Mouse (Mus musculus) heart, postnatal 14 days (tissue): ENCODE results near the gene Tango2. TPM values are rescaled to one million over a fixed set of nuclear protein-coding genes. Genes with fewer than 3 reads are reported as not detected.

Source experiments
- DNase-seq, 2 experiments: peaks; one replicate each; pipeline ENCODE4 v3.0.0; 2021 to 2022
- intact Hi-C: fragments of 180-260 bp; cut with DNase I; formaldehyde crosslinking; loops from one replicate; pipeline ENCODE4 v1.15.1; 2025
- long read RNA-seq, 2 experiments: library from polyadenylated mRNA; stranded (forward); transcript quantifications; one replicate each; pipeline ENCODE4 v2.0.0; 2021
- total RNA-seq, 2 experiments: library from RNA; stranded (reverse); gene quantifications; 2 replicates each; pipeline ENCODE4 v1.2.3; 2021

Tango2 gene
- 10 to 100 TPM; 91.6 to 98.4 TPM for total RNA-seq
- long read RNA-seq, experiment 1, transcript Tango2-201 (9 exons, 1,622 nt): major isoform, 132 of 366 reads
- long read RNA-seq, experiment 1, partial matches to known transcripts: 137 of 366 reads
- long read RNA-seq, experiment 1, other reads (novel, unspliced or antisense): 96 of 366 reads
- long read RNA-seq, experiment 2, transcript Tango2-201 (9 exons, 1,622 nt): major isoform, 106 of 272 reads
- long read RNA-seq, experiment 2, partial matches to known transcripts: 84 of 272 reads
- long read RNA-seq, experiment 2, other reads (novel, unspliced or antisense): 82 of 272 reads

DNA sequence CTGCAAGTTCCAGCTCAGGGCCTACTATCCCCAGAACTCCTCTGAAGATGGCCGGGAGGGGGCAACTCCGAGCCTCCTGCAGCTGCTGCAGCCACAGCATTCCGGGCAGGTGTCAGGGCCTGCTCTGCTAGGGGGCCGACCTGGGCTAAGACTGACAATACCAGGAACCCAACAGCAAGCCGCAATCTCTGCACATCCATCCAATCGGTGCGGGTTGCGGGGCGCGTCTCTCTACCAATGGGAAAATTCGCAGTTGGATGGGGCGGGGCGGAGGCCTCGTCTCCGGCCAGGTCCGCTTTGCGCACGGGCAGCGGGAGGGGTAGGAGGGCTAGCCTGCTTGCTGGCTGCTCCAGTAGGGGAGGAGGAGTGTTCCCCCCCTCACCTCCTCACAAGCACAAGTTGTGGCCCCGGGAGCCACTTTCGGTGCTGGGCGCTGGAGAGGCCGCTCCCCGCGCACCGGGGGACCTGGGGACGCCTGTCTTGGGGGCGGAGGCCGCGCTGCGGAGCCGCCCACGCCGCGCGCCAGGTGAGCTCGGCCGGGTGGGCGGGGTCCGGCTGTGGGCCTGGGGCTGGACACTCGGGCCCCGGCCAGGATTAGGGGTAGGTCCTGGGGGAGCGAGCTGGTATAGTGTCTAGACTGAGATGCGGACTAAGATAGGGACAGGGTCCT lies at the start of gene Tango2, which contains the start of gene Arvcf:
TSS of gene Tango2 (minus strand) at position 173 of the 670 bp plus-strand sequence.
TSS of gene Arvcf (plus strand) at position 252 of the 670 bp plus-strand sequence.
- peak; percentile 86 to 88 for DNase-seq
- intact Hi-C loops: loop anchor here (2.0 kb wide), 1 partner anchor 59 kb away; no protein-coding TSS in a partner anchor

DNA sequence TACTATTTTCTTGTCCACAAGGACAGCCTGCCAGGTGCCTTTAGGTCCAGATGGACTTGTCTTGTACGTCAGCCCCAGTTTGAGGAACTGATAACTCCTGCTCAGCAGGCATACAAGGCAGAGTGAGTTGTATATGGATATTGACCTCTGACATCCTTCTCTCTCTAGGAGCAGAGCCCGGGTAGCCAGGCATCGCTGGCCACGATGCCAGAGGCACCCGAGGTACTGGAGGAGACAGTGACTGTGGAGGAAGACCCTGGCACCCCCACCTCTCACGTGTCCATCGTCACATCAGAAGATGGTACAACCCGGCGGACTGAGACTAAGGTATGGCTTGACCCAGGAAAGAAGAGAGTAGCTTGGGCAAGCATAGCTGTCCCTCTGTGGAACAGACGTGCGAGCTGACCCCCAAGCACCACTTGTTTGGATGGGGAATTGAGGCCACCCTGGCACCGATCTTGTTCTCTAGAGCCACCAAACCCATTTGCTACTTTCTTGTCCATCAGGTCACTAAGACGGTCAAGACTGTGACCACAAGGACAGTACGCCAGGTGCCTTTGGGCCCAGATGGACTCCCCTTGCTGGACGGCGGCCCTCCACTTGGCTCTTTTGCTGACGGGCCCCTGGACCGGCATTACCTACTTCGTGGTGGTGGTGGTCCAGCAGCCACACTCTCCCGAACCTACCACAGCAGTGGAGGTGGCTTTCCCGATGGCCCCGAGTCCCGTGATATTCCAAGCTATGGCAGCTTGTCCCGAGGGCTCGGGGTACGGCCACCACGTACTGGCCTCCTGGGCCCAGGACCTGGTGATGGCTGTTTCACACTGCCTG lies 49.1 kb upstream of the Tango2 start:
- DNase-seq: no peak
- intact Hi-C loops: no loop called here

DNA sequence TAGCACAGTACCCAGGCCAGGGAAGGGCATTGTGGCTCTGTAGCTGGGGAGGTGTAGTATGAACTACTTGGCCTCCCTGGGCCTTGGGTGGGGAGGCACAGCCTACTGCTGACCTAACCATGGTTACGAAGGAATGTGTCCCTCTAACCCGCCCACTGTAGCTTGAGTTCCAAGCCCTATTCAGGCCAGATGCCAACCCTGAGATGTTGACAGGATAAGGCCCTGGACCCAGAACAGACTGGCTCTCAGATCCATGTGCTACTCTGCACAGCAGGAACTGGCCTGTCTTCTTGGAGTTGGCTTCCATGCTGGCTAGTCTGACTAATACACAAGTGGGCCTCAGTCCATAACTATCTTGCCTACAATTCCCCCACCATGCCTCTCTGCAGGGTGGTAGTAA lies 48.3 kb upstream of the Tango2 start:
- intact Hi-C loops: no loop called here
- peak in 1 of 2 experiments; percentile 38 for DNase-seq

DNA sequence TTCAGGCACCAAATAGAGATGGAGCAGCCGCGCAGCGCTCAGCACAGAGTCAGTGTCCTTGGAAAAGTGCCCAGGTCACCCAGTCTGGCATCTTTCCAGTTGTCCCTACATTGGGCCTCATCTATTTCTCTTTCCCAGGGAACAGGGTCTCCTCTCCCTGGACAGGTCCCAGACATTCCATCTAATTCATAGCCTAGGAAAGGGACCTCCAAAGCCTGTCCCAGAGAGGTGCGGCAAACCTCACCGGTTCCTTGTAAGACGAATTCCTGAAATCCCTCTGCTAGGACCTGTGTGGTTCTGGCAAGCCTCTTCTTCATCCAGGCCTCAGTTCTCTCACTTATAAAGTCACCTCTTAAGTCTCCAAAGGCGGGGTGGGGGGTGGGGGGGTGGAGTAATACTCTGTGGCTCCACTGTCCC lies 47.7 kb upstream of the Tango2 start:
- intact Hi-C loops: no loop called here
- peak; percentile 56 to 68 for DNase-seq

DNA sequence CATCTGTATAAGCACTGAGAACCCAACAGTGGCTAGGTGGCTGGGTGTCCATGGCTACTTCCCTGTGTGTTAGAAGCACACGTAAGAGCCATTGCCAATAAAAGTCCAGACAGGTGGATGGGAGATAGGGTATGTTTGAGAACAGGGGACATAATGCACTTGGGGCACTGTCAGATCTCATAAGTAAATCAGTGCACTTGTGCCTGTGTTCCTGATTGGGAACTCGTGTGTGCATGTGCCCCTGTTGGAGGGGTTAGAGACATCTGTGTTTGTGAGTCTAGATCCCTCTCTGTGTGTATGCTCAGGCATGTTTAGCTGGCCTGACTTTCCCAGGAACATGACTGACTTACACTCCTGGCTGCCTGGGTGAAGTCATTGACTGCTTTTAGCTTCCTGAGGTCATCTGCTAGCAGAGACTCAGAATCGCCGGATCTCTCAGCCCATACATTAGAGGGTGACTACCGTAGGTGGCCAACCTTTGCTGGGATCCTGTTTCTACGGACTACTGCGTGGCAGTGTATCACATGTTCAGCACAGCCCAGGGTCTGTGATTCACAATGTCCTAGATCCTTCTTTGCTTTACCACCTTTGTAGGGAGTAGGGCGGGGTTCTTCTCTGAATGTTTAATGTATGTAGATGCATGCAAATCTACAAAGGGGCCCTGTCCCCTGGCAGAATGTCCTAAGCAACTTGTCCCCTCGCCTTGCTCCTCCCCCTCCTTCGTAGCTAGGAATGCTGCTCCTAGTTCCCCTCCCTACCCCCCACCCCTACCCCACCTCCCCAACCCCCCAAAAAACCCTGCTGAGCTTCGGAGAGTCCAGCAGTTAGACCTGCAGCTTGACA lies 47.1 kb upstream of the Tango2 start:
- intact Hi-C loops: loop anchor here (5.0 kb wide), 1 partner anchor 43 kb away; no protein-coding TSS in a partner anchor
- DNase-seq: peak in 1 of 2 experiments; percentile 44

DNA sequence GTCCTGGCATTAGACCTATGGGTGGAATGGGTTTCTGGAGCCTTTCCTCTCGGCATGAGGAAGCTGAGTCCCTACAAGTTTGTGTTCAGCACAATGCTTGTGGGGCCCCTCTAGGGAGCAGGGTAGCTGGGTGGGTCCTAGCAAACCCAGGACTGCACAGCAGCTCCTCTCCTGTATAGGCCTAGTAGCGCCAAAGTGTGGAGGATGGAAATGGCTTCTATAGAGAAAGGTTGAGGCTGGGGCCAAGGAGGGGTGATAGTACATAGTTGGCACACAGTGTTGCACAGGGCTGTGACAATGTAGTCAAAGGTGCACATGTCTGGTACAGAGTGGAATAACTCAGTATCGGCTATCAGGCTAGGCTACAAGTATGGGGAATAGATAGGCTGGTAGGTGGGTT lies 46.2 kb upstream of the Tango2 start:
- DNase-seq: no peak
- intact Hi-C loops: loop anchor here (5.0 kb wide), 1 partner anchor 42 kb away; no protein-coding TSS in a partner anchor

DNA sequence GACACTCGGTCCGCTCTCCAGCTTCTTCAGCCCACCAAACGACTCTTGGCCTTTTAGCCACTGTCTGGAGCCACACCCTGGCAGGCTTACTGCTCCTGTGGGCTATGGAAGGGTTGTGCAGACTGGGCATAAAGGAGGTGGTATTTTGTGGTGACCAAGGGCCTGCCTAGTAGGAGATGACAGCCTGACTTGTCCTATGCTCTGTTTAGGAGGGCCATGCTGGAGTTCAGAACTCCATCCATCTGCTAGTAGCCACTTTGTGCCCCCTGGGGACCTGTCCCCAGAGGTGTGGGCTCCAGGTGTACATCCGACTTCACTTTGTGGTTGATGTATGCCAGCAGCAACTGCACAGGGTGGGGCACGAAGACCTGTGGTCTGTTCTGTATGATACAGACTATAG lies 45.7 kb upstream of the Tango2 start:
- no peak for DNase-seq
- intact Hi-C loops: loop anchor here (5.0 kb wide), 1 partner anchor 41 kb away; no protein-coding TSS in a partner anchor

DNA sequence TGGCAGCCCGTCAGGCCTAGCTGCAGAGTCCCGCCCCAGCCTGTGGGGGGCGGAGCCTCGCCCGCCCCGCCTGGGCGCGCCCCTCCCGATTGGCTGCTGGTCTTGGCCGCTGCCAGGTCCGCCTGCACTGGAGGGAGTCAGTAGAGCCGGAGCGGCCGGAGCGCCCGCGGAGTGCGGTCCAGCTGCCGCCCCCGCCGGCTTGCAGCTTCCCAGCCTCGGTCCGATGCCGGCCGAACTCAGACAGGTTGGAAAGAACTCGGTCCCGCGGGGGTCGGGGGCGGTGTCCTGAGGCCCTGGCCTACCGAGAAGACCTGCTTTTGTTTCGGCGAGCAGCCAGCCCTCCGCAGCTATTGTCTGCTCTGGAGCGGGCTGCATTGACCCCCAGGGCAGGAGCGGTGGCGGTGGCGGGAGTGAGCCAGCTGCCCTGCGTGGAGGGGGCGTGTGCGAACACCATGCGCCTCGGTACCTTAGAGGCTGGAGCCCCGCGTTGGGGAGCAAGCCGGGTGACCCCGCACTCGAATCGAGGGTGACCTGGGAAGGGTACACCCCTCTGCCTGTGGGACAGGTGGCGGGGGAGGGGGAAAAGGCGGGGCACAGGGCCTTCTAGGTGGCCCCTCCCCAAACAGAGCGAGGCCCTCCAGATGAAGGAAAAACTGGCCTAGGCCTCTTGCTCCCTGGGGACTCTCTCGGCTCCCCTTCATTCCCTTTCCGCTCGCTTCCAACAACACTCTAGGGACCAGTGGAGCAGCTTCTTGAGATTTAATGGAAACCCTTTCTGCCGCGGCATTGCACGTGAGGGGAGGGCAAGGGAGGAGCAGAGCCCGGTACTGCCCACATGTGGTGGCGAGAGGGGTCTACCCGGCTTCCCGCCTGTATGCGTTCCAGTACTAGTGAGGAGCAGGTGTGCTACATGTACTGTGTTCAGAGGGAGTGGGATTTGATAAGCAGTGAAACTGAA lies 44.8 kb upstream of the Tango2 start:
- intact Hi-C loops: loop anchor here (5.0 kb wide), 1 partner anchor 40 kb away; no protein-coding TSS in a partner anchor
- DNase-seq: peak; percentile 90 to 91

DNA sequence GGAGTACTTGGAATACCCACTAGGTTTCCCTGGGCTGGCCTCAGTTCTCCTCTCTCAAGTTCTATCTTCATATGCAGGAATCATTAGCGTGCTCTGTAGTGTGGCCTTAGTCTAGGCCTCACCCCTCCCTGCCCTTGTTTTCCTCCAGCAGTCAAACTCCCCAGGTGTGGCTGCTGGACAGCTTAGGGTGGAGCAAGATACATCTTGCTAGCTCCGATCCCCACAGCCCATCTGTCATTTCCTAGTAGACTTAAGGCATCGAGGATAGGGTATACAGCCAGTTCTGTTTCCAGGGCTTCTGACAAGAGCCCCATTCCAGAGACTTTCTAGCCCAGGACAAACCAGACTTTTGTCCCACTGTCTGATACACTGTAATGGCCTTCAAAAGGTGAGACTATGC lies 43.8 kb upstream of the Tango2 start:
- intact Hi-C loops: loop anchor here (5.0 kb wide), 1 partner anchor 39 kb away; no protein-coding TSS in a partner anchor
- no peak for DNase-seq

DNA sequence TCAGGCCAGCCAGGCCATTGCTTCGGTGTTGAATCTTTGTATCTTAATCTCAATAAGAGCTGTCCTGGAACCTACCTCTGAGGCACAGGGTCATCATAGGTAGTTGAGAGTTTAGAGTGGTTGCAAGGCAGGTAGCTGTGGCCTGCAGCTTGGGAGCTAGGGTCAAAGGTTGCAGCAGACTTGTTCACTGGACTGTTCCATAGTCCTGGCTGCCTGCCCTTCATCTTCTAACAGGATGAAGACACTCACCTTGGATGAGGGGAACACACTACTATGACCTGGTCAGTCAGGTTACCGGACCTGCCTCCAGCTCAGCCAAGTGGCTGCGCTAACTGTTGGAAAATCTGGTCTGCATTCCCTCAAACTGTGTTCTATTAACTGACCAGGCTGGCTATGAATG lies 43.2 kb upstream of the Tango2 start:
- intact Hi-C loops: loop anchor here (5.0 kb wide), 1 partner anchor 39 kb away; no protein-coding TSS in a partner anchor
- DNase-seq: no peak

DNA sequence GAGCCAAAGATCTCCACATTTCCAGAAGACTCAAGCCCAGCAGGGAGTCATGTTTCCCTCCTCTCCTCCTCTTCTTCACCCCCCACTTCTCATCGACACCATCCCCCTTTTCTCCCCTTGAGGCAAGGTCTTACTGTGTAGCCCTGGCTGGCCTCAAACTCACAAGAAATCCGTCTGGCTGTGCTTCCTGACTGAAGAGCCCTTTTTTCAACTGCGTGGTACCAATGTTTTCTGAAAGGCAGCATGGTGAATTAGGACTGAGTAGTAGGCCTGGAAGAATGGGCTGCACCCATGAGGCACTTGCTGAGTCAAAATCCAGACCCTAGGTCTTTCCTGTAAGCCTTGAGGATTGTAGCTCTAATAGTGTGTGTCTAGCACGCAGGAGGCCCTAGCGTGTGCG lies 42.5 kb upstream of the Tango2 start:
- intact Hi-C loops: loop anchor here (5.0 kb wide), 1 partner anchor 38 kb away; no protein-coding TSS in a partner anchor

DNA sequence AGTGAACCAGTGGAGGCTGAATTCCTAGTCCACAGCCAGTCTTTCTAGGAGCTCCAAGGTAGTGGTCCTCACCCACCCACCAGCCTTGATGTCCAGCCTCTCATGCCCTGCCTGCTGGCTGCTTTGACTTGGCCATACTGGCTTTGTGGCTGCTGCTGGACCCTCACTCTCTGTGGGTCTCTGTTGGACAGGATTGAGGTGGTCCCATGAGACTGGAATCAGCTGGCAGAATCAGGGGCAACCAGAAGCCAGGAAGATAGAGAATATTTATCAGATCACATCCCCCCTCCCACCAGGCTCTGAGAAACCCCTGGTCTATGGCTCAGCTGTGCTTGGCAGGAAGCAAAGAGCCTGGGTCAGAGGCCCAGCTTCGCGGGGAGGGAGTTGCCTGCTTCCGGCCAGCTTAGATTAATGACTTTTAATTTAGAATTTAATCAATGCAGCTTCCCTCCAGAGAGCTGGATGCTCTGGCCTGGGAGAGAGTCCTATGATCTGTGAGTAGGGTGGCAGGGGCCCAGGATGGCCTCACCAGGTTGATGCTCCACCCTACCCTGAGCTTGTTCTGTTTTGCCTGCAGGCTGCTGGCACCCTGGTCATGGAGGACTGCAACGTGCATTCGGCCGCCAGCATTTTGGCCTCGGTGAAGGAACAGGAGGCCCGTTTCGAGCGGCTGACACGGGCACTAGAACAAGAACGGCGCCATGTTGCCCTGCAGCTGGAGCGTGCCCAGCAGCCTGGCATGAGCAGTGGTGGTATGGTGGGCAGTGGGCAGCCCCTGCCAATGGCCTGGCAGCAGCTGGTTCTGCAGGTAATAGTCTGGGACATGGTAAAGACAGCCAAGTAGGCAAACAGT lies 40.9 kb upstream of the Tango2 start:
- no peak for DNase-seq
- intact Hi-C loops: no loop called here

More for the DNA sequence above, 42.5 kb upstream of the Tango2 start:
- DNase-seq: no peak

DNA sequence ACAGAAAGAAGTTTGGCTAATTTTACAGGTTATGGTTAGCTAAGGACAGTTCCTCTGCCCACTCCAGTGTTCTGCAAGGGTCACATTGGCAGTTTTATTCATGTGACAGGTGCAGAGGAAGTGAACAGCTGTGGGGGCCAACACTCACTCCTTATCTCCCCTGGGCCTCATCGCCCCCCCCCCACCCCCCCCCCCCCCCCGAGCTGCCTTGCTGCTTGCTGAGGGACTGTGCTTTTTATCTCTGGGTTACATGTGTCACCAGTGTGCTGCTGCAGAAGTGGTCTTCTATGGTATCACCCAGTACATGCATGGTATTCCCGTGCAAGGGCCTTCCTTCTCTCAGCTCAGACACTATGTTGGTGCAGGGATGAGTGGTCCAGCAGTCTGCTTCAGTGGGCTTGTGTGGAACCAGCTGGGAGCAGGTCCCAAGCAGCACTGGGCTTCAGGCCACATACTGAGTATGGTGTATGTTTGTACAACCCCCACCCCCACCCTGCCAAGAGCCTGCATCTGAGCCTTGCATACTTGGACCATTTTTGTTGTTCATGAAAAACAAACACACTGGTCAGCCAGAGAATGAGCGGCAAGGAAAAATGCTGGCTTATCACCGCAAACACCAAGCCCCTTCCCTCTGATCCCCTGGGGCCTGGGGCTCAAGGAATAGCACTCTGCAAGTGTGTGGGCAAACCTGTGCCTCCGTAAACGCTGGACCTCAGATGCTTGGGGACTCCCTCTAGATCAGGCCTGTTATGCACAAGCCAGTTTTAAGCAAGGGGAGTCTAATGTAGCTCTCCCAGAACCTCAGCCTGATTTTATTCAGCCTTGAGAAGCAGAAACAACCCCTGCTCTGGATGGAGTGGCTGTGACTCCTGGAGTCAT lies 40.0 kb upstream of the Tango2 start:
- intact Hi-C loops: no loop called here

DNA sequence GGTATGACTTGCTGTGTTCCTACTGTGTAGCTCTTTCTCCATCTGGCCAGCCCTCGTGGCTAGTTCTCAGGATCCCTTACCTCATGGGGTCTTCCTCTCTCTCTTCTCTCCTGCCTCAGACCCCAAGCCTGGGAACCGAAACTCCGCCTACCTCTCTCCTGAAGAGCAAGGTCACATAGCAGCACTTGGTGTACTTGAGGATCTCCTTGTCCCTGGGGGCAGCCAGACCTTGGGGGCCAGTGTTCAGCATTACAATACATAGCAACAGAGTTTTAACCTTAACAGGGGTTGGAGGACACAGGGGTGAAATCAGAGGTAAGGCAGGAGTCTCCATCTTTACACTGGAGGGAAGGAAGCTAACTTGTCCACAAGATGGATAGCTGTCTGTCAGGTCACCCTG lies 39.1 kb upstream of the Tango2 start:
- DNase-seq: no peak
- intact Hi-C loops: no loop called here

More for the DNA sequence above, 40.0 kb upstream of the Tango2 start:
- no peak for DNase-seq

DNA sequence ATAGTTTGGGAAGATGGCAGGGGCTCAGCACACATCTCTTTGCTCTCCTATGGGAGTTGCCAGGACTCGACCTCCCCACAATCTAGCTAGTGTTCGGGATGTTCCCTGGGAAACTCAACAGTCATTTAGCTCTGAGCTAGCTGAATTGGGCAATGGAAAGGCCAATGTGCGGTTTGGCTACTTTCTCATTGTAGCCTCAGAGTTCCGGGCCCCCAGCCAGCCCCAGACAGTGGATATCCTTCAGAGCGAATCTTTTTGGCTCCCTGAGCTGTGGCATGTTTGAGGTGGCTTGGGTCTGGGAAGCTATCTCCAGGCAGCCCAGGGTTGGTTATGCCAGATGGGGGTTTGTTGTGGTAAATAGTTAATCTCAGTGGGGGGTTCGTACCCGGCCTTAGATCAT lies 38.5 kb upstream of the Tango2 start:
- intact Hi-C loops: no loop called here
- no peak for DNase-seq

DNA sequence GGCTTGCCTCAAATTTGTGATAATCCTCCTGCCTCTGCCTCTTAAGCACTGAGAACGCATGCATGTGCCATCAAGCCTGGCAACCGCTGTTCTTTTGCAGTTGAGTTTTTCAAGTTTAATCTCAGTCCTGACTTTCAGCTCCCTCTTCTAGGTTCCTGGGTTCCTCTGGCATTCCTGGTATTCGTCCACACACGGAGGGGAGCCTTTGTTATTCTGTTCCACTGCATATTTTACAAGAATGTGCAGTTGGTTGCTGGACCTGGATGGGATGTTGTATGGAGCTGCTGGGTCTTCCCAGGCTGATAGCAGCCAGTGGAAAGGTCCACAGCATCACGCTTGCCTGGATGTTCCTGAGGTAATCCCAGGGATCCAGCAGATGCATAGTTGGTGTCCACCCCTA lies 37.5 kb upstream of the Tango2 start:
- intact Hi-C loops: no loop called here
- no peak for DNase-seq

DNA sequence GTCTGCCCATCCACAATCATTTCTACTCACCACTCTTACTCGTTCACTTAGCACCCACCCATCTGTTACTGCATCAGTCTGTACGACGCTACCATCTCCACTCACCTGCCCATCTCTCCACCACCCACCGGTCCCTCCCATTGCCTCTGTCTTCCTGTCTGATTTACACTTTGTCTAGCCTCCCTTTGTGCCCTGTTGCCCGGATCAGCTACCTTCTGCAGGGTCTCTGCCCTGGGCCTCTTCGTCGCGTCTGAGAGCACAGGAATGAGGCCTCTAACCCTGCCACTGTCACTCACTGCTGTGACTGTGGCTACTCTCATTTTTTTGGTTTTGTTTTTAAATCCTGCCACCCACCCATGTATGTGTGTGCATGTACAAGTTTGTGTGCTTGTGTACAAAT lies 36.8 kb upstream of the Tango2 start:
- DNase-seq: no peak
- intact Hi-C loops: no loop called here
